Mouse (Mus musculus) cortical plate, adult 2 months (tissue): Measurements from ENCODE around the gene Vwf.

Experiments used
- CTCF ChIP-seq: fragments of 200-500 bp; IDR thresholded peaks from 2 replicates; pipeline ENCODE4 v1.5.1; 2011; ENCODE audit warnings: mild to moderate bottlenecking, control low read depth, low read length; ENCODE audit not compliant: insufficient read depth; ENCODE audit errors: extremely low read depth
- POLR2A ChIP-seq: fragments of 200-500 bp; IDR thresholded peaks from 2 replicates; pipeline ENCODE4 v1.6.1; 2011; ENCODE audit warnings: mild to moderate bottlenecking, low read length, control low read depth; ENCODE audit not compliant: insufficient read depth; ENCODE audit errors: extremely low read depth

DNA sequence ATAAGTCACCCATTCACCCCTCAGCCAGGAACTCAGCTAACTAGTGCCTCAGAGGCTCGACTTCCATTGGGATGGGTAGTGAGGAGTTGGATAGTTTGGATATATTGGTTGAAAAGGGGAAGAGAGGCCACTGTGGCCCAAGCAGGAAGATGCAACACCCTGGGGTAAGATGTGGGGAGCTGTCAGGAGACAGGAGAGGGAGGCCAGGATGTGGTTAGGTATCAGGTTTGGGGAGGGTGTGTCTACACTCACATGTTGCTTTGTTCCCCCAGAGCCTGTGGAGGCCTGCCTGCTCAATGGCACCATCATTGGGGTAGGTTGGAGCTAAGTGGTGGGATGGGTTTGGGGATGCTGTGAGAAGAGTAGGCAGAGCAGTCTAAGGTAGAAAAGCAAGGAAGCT is 131.9 kb downstream of the Vwf start:
- TF ChIP-seq CTCF (no peak), POLR2A (no peak)
